Mouse (Mus musculus) stomach, postnatal 0 days (tissue): ENCODE measurements around the gene Ovol2.

Experiments
- CTCF ChIP-seq: IDR thresholded peaks from 2 replicates; pipeline ENCODE4 v1.5.1; 2016; ENCODE audit warnings: antibody characterized with exemption, low read depth, mild to moderate bottlenecking, moderate library complexity
- EP300 ChIP-seq: optimal IDR thresholded peaks from 2 replicates; pipeline ENCODE3; 2016; ENCODE audit warnings: antibody characterized with exemption

DNA sequence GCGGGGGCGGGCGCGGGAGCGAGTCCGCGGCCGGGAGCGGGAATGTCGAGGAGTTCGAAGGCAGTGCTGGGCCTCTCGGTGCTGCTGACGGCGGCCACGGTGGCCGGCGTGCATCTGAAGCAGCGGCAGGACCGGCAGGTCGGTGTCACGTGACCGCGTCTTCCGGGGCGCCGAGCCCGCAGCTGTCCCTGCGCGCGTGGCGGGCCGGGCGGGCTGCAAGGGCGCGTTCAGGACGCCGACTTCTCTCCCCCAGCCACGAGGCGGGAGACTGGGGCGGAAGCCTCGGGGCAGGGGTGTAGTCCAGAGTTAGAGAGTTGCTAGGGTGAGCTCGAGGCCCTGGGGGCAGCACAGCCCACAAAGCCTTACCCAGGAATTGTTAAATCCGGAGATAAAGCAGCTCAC is 37.1 kb upstream of the Ovol2 start:
- TF ChIP-seq CTCF (peak; percentile 25; the same call in 1 of the 2 replicates), EP300 (no peak)
